Mouse (Mus musculus) kidney, postnatal 0 days (tissue): ENCODE measurements at regions not wholly inside any gene's neighbourhood (a gene's known extent, or its start where the extent isn't known, plus 50 kb on each side); places are given as distances from the start of the nearest gene placed in this dataset.

Experiments used
- ATAC-seq: fragments of 200-750 bp; cut with Nextera tagmentation; replicated peaks from 2 replicates; pipeline ENCODE4 v1.8.0; 2017; ENCODE audit warnings: low read depth, moderate number of reproducible peaks, moderate TSS enrichment, moderate library complexity; ENCODE audit not compliant: low FRiP score
- DNase-seq: peaks from one replicate; pipeline ENCODE4 v3.0.0-alpha.2; 2016; ENCODE audit warnings: low spot score
- H3K27ac ChIP-seq: fragments of 300-500 bp; sonication (generic); 2 replicates; pipeline ENCODE4 v1.5.1; 2014; ENCODE audit warnings: mild to moderate bottlenecking
- H3K27me3 ChIP-seq: fragments of 300-500 bp; sonication (generic); 2 replicates; pipeline ENCODE4 v1.6.1; 2014; ENCODE audit warnings: low read length, mixed read lengths; ENCODE audit not compliant: insufficient read depth
- H3K36me3 ChIP-seq: fragments of 300-500 bp; sonication (generic); 2 replicates; pipeline ENCODE4 v1.6.1; 2014; ENCODE audit warnings: low read length, mixed read lengths; ENCODE audit not compliant: insufficient read depth
- H3K4me1 ChIP-seq: fragments of 300-500 bp; sonication (generic); replicated peaks from 2 replicates; pipeline ENCODE4 v1.6.1; 2014; ENCODE audit warnings: antibody characterized with exemption, low read length, mixed read lengths; ENCODE audit not compliant: insufficient read depth
- H3K4me2 ChIP-seq: fragments of 300-500 bp; sonication (generic); 2 replicates; pipeline ENCODE4 v1.6.1; 2014; ENCODE audit warnings: mild to moderate bottlenecking, low read length, moderate library complexity, mixed read lengths
- H3K4me3 ChIP-seq: fragments of 300-500 bp; sonication (generic); replicated peaks from 2 replicates; pipeline ENCODE4 v1.5.1; 2014; ENCODE audit warnings: low read depth, low read length
- H3K9ac ChIP-seq: fragments of 300-500 bp; sonication (generic); 2 replicates; pipeline ENCODE4 v1.6.1; 2014; ENCODE audit warnings: low read depth, low read length
- H3K9me3 ChIP-seq: fragments of 300-500 bp; sonication (generic); replicated peaks from 2 replicates; pipeline ENCODE4 v1.6.1; 2016; ENCODE audit warnings: low read length, inconsistent platforms, mixed read lengths
- CTCF ChIP-seq: IDR thresholded peaks from 2 replicates; pipeline ENCODE4 v1.5.1; 2016; ENCODE audit warnings: antibody characterized with exemption, low read depth, mild to moderate bottlenecking, moderate library complexity
- WGBS: fragments of 180-500 bp; shearing (Covaris S2); extraction: QIAGEN DNeasy Blood & Tissue Kit; methylation state at CpG from one replicate; pipeline ENCODE4 v1.1.7; 2014; 5-methylcytosine and 5-hydroxymethylcytosine counted together

GRCm38 (mm10) chr6:99968889-99969288 lies 242.7 kb upstream of the Prok2 start:
- WGBS, result 72% methylated on average over 5 of the region's 5 CpGs
- Histone ChIP-seq H3K4me1 (no peaks in the 10 kb centered on the region; the same call in 1 of the 2 replicates), H3K36me3 (no peaks in the 10 kb centered on the region), H3K27me3 (no peaks in the 10 kb centered on the region), H3K4me2 (no peak overlapping the region), H3K9ac (no peak overlapping the region), H3K9me3 (no peaks in the 10 kb centered on the region), H3K27ac (no peak overlapping the region), H3K4me3 (no peak overlapping the region)
- no peak for ATAC-seq
- TF ChIP-seq CTCF, result no peak
- no peak for DNase-seq

- H3K36me3 ChIP-seq, result no peaks in the 10 kb centered on the region
- H3K27ac ChIP-seq, result no peak overlapping the region
- no peak for TF ChIP-seq CTCF
- no peak overlapping the region for H3K4me3 ChIP-seq
- DNase-seq (peak; percentile 37), ATAC-seq (no peak)
- H3K4me2 ChIP-seq, result no peak overlapping the region
- H3K9me3 ChIP-seq, result no peaks in the 10 kb centered on the region
- no peaks in the 10 kb centered on the region for H3K27me3 ChIP-seq
- 64% methylated on average over 6 of the region's 6 CpGs for WGBS
- no peaks in the 10 kb centered on the region; the same call in 1 of the 2 replicates for H3K4me1 ChIP-seq
- no peak overlapping the region for H3K9ac ChIP-seq
Observed at GRCm38 (mm10) chr6:99967465-99967864, 241.3 kb upstream of the Prok2 start.

- H3K27me3 ChIP-seq, result no peaks in the 10 kb centered on the region
- no peak overlapping the region for H3K4me2 ChIP-seq
- H3K4me3 ChIP-seq, result no peak overlapping the region
- no peak overlapping the region for H3K9ac ChIP-seq
- no peaks in the 10 kb centered on the region for H3K9me3 ChIP-seq
- no peak overlapping the region for H3K27ac ChIP-seq
- H3K4me1 ChIP-seq, result no peaks in the 10 kb centered on the region; the same call in 1 of the 2 replicates
- ATAC-seq (no peak), DNase-seq (no peak)
- no peak for TF ChIP-seq CTCF
- 87% methylated on average over 3 of the region's 3 CpGs for WGBS
- H3K36me3 ChIP-seq, result no peaks in the 10 kb centered on the region
Observed at GRCm38 (mm10) chr6:99964540-99964939, 238.3 kb upstream of the Prok2 start.

- Histone ChIP-seq H3K4me1 (no peaks in the 10 kb centered on the region; the same call in 1 of the 2 replicates), H3K9ac (no peak overlapping the region), H3K9me3 (no peaks in the 10 kb centered on the region), H3K36me3 (no peaks in the 10 kb centered on the region), H3K27ac (no peak overlapping the region), H3K4me2 (no peak overlapping the region), H3K27me3 (no peaks in the 10 kb centered on the region), H3K4me3 (no peak overlapping the region)
- ATAC-seq (no peak), DNase-seq (no peak)
- TF ChIP-seq CTCF, result no peak
- 93% methylated on average over 4 of the region's 4 CpGs for WGBS
Observed at GRCm38 (mm10) chr6:99964007-99964406, 237.8 kb upstream of the Prok2 start.

GRCm38 (mm10) chr6:99959371-99959770 lies 233.2 kb upstream of the Prok2 start:
- TF ChIP-seq CTCF, result no peak
- H3K27me3 ChIP-seq, result no peaks in the 10 kb centered on the region
- no peaks in the 10 kb centered on the region for H3K4me1 ChIP-seq
- H3K9me3 ChIP-seq, result no peaks in the 10 kb centered on the region
- H3K9ac ChIP-seq, result no peak overlapping the region
- peak; percentile 9 for DNase-seq
- WGBS, result 69% methylated on average over 4 of the region's 4 CpGs
- H3K36me3 ChIP-seq, result no peaks in the 10 kb centered on the region
- no peak overlapping the region for H3K4me3 ChIP-seq
- no peak overlapping the region for H3K4me2 ChIP-seq
- no peak for ATAC-seq
- no peak overlapping the region for H3K27ac ChIP-seq

- Histone ChIP-seq H3K4me1 (no peaks in the 10 kb centered on the region), H3K27ac (no peak overlapping the region), H3K9me3 (no peaks in the 10 kb centered on the region), H3K36me3 (no peaks in the 10 kb centered on the region), H3K4me2 (no peak overlapping the region), H3K9ac (no peak overlapping the region), H3K4me3 (no peak overlapping the region), H3K27me3 (no peaks in the 10 kb centered on the region)
- DNase-seq (peak; percentile 34), ATAC-seq (no peak)
- no peak for TF ChIP-seq CTCF
- WGBS, result 65% methylated on average over 22 of the region's 22 CpGs
Observed at GRCm38 (mm10) chr6:99954832-99955830, 228.9 kb upstream of the Prok2 start.
